Mouse (Mus musculus) right cerebral cortex, postnatal 25 days (tissue): ENCODE results near the gene Pde10a.

Experiments used
- DNase-seq: peaks from one replicate; pipeline ENCODE4 v3.0.0; 2022

The Pde10a gene

DNA sequence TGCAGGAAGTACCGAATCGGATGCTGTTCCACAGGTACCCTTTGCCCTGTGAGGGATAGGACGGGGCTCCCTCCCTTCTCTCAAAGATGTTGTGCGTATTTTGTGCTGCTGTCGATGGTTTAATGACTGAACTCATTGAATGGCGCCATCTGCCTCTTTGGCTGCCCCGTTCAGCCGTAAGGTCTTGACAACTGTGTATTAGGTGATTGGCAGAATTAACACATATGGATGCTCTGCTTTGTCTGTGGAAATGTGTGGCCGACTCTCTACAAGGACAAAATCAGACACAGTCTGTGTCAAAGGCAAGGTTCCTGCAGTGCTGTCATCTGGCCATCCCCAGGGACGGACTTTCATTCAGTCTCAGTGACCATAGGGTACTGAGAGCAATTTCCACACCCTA, 372.6 kb downstream of the Pde10a start:
- DNase-seq, result no peak

DNA sequence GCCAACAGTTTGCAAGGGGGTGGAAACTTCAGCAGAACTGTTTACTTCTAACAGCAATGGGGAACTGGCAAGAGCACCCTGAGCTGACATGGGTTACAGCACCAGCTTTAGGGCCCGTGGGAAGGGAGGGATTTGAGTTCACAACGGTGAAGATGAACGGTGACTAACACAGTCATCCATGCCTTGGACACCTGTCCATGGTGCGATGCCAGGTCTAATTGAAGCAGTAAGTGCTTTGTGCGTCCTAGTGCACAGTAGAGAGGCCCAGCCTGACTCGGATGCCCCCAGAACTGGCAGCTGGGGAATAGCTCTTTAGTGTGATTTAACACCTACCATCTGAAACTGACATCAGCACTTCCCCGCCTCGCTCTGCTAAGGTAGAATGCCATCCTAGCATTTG, 373.0 kb downstream of the Pde10a start:
- no peak for DNase-seq

DNA sequence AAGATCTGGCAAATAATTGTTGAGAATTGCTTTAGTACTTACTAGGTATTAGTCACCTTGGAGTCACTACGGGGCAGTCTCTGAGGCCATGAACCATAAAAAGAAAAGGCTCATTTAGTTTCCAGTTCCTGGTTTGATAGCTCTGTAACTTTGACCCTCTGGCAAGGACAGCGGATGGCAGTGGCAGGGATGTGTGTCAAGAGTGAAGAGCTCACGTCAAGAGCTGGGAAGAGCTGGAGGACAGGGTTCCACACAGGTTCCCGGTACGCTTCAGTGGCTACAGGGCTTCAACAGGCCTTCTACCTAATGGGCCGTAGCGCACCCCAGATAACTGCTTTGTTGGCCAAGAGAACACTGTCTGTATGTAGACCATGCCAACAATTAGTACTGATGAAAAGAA, 374.0 kb downstream of the Pde10a start:
- no peak for DNase-seq

DNA sequence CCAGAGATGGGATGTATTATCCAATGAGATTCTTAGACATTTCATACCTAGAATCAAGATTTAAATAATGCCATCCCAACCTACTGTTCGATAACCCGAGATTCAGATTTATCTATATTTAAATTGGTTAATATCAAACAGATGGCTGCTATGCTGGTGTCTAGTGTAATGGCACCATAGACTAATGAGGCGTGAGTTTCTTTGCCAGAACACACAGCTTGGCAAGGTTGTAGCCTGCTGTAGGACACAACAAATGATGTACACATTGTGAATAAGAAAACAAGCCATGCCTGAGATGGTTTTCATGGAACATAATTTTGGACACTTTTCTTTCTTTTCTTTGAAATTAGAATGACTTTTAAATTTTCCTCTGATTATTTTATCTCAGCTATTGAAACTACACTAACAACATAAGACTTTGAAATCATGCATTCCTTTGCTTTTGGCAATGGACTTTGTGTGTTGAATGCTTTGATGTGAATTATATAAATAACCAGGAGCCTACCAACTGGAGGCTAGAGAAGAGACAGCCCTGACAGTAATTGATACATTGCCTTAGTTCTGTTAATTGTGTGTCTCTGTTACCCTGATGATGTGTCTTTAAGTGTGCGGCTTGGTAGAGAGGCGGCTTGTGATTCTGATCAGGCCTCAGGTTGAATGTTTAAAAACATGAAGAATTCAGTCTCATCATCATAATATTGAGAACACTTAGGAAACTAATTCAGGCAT, 378.5 kb downstream of the Pde10a start:
- DNase-seq, result no peak

DNA sequence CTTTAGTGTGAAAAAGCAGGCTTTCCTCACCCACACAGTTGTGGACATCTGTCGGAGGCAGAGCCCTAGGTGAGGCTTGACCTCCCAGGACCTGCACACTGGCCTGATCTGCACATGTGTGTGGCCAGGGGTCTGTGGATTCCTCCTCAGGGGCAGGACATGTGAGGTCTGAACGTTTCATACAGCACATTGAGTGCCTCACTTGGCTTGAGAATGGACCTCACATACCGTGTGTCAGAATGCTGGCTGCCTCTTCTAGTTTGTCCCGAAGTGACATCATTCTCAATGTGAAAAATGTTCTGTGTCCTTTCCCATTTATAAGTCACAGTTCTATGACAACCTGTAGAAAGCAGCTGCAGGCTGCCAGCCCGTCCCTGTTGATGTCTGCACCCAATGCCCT, 385.4 kb downstream of the Pde10a start:
- no peak for DNase-seq

DNA sequence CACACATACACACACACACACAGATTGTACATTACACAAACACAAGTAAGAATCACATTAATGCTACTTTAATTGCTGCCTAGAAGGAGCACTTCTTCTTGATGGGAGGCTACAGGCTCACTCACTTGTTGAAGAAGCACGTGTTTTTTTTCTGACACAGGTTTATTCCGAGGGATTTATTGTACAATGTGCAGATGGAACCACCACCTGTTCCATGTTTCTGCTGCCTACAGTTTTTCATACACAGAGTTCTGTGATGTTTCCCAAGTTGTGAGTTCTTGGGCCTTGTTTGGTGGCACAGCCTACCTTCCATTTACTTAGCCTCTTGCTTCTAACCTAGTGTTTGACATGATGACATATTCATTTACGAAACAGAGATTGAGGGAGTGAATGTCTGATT, 387.8 kb downstream of the Pde10a start:
- no peak for DNase-seq

DNA sequence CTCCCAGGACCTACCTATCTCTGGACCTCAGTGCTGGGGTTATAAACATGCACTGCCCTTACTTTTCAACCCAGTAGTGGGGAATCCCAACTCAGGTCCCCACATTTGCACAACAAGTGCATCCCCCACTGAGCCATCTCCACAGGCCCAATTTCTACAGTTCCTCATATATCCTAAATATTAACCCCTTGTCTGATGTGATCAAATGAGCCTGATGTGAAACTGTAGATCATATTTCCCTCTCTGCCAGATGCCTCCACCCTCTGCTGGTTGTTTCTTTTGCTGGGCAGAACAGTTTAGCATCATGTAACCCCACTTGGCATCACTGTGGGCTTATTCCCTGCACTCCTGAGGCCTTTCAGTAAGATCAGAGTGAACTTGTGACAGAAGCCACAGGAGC, 390.5 kb downstream of the Pde10a start:
- no peak for DNase-seq

DNA sequence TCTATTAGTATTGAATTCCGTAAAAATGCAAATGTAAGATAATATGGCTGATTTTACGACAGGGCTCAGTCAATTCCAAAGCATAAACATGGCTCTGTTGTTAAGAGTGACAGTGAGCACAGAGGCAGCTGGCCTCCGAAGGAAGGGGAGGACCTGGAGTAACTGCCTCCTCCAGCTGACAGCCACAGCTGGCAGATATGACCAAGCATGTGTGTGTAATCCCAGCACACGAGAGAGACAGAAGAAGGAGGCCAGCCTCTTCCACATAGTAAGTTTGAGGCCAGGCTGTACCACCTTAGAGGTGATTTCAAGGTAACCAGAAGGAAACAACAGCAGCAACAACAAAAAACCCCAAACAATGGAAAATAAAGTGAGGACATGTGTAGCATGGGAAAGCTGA, 397.9 kb downstream of the Pde10a start:
- DNase-seq, result no peak

DNA sequence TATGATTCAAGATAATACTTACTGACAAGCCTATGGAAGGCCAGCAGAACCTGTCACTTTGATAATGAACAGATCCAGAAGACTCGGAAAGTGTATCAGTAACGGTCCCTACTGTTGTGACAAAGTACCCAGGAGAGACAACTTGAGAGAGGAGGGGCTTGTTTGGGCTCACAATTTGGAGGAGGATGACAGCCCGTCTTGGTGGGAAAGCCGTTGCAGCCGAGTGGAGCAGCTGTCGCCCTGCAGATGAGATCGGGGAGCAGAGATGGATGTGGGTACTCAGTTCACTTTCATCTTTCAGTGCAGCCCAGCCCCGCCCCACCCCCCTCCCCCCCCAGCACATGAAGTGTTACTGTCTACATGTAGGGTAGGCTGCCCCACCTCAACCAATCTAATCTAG, 398.6 kb downstream of the Pde10a start:
- no peak for DNase-seq

DNA sequence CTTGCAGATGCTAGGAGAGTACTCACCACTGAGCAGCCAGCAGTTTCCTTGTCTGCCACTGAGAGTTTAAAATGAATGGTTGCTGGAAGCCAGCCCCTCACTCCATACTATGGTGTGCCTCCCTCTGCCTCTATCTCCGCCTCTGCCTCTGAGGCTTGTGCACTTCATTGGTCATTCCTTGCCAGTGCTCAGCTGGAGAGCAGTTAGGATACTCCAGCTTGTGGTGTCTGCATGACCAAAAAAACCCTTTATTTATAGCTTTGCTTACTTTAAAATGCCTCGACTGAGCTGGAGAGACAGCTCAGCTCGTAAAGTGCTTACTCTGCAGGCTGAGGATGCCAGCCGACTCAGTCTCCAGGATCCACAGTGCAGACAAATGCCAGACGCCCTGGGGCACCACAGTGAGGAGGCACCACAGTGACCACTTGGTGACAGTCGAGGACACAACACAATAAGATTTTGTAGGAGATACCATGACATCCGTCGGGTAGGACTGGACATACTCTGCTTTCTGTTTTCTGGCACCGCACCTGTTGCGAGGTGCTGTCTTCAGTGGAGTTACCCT, 400.7 kb downstream of the Pde10a start:
- DNase-seq, result no peak

DNA sequence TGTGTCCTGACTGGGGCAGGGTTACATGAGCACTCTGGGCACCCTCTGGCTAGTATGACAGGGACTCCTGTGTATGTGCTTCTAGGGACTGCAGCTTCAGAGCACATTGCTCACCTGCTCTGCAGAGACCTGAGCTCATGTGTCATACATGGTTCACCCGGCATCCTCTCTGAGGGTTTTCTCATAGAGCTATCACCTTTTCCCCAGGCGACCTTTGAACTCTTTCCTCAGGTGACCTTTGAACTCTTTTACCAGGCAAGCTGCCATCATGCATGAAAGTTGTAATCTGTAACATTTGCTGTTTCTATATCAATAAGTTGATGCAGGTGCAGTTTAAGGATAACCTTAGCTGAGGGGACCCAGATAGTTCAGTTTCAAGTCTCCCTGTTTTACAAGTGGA, 403.4 kb downstream of the Pde10a start:
- DNase-seq, result no peak

DNA sequence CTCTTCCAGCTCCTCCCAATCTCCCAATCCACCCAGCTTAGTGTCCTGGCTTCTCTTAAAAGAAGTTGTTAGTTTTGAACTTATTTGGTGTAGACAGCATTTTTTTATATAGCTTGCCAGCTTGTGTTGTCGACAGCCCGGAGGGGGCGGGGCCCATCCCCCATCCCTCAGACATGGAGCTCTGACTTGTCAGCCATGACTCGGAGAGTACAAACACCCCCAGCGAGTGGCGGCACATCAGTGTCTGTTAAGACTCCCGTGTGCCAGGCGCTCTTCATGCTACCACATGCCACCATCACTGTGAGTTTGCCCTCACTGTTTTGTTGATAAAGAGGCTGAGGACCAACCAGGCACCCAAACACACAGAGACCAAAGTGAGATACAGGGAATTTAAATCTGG, 404.5 kb downstream of the Pde10a start:
- DNase-seq, result no peak

DNA sequence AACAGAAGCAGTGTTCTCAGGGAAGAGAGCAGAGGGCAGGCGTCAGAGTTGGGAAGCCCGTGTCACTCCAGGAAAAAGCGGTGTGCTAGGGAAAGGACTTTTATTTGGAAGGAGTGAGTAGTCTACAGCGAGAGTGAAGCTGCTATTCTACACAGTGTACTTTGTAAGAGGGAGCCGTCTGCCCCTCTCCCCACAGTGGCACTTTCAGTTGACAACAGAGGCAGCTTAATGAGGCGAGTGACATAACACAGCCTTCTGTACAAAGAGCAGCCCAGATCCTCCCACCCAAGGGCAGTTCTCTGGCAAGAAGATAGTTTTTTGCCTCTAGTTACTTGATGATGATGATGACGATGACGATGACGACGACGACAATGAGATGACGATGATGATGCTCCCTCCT, 410.4 kb downstream of the Pde10a start:
- no peak for DNase-seq

DNA sequence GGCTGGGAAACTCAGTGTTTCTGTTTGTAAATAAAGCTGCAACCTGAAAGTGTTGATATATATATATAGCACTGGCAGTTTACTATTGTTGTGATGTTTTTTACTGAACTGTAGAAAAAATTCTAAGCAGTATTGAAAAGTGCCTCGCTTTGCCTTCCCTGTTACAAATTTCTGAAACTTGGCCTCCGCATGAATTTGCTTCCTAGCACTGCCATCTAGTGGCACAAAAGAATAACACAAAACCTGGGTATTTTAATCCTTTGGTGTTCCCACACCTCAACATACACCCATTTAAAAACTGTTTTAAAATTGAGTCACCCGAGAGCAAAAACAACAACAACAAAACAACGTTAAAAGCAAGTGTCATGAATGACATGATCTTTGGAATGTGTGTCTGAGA, 411.4 kb downstream of the Pde10a start:
- DNase-seq, result no peak

DNA sequence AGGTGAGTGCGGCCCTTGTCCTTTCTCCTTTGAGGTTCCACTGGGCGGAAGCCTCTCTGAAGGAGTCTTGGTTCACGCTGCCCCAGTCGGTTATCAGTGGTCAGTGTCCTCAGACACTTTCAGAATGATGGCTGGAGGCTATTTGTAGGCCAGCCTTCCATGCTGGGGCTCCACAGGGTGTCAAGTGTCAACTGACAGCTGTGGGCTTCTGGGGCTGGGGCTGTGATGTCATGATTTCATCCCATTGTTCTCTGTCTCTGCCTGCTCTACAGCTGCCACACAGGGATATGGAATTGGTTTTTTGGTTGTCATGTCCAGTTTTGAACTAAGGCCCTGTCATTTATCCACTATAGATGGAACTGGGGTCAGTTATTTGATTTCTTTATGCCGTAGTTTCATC, 426.4 kb downstream of the Pde10a start:
- DNase-seq, result no peak

DNA sequence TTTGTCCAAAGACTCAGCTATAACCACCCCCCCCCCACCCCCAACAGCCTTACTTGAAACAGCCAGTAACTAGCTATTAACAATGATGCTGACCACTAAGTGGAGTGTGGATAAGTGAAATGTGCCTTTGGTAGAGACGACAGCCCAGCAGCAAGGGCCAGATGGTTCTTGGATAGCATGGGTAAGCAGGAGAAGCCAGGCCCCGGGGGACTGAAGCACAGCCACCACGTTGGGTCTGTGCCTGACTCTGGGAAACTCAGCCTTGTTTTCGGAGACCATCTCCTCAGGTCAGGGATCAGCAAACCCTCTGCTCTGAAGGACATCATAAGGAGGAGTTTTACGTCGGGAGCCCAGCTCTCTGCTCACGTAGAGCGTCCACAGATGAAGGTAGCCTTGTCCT, 427.8 kb downstream of the Pde10a start:
- no peak for DNase-seq

DNA sequence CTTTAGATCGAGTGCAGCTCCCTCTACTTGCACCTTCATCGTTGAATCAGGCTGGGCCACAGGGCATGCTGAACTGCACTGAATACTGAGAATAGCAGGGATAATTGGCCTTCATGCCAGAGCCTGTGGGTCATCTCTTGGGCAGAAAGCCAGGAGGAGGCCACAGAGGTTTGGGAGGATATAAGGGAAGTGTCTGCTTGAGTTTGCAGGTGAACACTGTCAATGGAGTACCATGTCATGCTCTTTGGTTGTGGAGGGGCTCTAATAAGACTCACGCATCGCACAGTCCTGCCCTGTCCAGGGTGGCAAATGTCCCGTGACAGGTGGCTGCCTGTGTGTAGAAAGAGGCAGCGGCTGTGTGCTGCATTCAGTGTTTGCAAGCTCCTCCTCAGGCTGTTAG, 433.0 kb downstream of the Pde10a start:
- no peak for DNase-seq

DNA sequence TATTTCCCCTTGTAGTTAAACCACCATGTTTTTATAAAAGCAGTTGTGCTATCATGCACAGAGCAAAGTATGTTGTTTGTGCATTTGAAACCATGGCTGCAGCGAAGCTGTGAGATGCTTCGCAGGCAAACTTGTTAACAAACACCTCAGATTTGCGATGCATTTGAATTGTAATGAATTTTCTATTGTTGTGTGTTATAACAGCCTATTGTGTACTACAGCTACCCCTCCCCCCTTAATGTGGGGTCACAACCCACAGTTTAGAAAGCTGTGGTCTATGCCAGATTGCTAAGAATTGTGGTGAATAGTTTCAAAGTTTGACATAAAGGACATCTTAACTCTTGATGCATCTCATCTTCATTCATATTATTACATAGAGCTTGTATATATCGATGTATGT, 435.2 kb downstream of the Pde10a start:
- DNase-seq, result no peak

DNA sequence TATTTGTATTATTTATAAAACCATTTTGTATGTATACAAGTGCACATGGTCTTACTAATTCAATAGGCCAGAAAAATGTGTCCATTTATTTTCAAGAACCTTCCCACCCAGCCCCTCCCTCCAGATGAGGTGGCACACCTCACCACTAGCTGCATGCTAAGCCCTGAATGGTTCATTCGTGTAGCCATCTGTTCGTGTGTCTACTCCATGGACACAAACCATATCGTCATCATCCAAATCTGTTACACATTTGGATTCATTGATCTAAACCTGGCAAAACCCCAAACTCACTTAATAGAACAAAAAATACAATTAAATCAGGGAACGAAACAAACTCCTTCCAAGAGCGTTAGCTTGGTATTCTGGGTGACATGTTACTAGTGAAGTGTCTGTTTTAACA, 435.9 kb downstream of the Pde10a start:
- DNase-seq, result no peak

DNA sequence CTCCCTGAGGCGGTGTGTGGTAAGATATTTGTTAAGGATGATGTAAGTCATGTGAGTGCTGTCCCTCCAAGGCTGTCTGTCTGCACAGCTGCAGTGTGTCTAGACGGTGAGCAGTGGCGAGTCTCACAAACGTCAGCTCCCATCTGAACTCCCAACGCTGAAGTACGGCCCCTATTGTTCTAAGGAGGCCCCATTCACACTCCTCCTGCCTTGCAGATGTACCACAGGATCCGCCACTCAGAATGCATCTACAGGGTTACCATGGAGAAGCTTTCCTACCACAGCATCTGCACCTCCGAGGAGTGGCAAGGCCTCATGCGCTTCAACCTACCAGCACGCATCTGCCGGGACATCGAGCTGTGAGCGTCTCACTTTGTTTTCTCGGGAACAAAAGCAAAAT, 436.5 kb downstream of the Pde10a start:
- DNase-seq, result no peak

DNA sequence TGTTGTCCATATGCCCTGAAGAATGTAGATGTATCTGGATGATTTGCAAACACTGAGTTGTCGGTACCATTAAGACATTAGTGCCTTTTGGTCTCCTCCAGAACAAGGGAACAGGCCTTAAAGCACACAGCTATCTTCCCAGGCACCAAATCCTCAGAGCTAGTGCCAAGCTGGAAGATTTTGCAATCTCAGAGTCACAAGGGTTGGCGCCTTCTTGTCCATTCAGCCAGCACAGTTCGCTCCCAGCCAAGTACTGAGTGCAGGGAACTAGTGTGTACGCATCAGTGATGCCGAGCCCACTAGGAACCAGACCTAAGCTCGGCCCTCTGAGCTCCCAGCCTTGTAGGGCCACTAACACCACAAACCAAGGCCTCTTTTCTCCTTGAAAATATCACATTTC, 440.0 kb downstream of the Pde10a start:
- DNase-seq, result no peak

DNA sequence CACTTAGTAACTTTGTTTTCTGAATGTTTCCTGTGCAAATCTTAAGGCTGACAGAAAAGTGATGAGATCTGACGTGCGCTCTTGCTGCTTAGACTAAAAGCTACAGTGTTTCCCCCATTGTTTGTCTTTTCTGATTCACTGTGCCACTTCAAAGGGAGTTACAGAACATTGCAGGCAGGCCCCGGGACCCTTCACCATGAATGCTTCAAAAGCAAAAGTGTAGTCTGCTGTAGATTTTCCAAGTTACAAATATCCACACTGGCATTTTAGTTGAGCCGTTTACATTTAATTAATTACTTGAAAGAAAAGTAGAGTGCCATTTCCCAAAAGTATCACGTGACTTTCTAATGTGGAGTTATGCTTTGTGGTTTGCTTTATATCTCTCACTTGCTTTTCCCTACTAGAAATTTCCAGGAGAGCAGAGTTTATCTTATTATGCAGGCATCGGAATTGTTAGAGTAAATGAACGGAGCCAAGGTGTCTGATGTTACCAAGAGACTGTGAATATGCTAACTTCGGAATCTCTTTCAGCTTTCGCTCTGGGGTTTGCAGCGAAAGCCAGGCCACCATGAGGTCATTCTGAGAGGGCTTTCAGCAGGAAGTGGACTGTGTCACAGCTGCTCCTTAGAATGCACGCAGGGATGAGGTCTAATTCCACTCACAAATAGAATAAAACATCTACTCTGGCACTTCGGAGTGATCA, 447.1 kb downstream of the Pde10a start:
- no peak for DNase-seq

DNA sequence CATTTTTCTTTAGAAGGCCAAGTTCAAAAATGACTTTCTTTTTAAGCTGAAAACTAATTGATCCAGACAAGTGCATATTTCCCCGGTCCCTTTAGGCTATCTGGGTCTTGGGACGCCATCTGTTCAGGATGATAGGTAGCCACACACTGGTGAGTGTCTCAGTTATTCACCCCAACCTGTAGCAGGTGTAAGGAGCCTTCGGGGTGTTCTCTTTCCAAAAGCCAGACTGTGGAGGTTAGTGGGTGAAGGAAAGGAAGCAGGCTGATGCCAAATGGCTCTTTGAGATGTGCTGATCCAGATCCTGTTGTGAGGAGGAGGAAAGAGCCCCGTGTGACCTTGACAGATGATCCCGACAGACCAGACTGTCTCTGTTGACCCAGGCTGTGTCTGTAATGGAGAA, 448.2 kb downstream of the Pde10a start:
- DNase-seq, result no peak

DNA sequence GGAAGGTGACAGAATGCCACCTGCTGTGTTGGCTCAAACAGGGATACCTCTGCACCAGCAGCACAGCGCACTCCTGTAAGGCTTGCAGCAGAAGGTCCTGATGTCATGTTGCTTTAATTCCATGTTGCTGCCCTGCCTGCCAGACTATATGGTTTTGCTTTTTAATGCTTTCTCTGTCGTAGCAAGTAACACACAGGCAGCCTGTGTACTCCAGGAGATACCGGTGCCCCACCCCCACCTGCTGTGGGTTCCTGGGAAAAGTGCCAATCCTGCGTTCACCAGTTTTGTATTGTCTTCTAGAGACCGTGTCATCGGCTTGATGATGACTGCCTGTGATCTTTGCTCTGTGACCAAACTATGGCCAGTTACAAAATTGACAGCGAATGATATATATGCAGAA, 449.3 kb downstream of the Pde10a start:
- DNase-seq, result no peak
